Mouse (Mus musculus) bone marrow macrophage, adult 2 months (primary cell): ENCODE measurements around the gene Tcaim. TPM values are rescaled to one million over a fixed set of nuclear protein-coding genes. Genes with fewer than 3 reads are reported as not detected.
A peak's percentile ranks its signal among the peaks of the same experiment; 100 is the strongest.

Experiments
- H3K27ac ChIP-seq: 2 replicates; pipeline ENCODE4 v1.5.1; 2012; ENCODE audit warnings: low read depth, low read length; ENCODE audit not compliant: insufficient read depth
- H3K4me1 ChIP-seq: 2 replicates; pipeline ENCODE4 v1.6.1; 2012; ENCODE audit warnings: low read length; ENCODE audit not compliant: control insufficient read depth, insufficient read depth
- H3K4me3 ChIP-seq: 2 replicates; pipeline ENCODE4 v1.5.1; 2012; ENCODE audit warnings: mild to moderate bottlenecking, low read length, moderate library complexity; ENCODE audit not compliant: insufficient read depth
- CTCF ChIP-seq: IDR thresholded peaks from 2 replicates; pipeline ENCODE4 v1.5.1; 2012; ENCODE audit warnings: low read depth, mild to moderate bottlenecking, low read length, moderate library complexity
- POLR2A ChIP-seq: IDR thresholded peaks from 2 replicates; pipeline ENCODE4 v1.6.1; 2012; ENCODE audit warnings: mild to moderate bottlenecking, low read depth, low read length, borderline replicate concordance
- polyA plus RNA-seq: library from polyadenylated mRNA; stranded (reverse); fragments of >200 nt; gene quantifications from 2 replicates; pipeline ENCODE4 v1.2.4, GENCODE M21; 2012; ENCODE audit not compliant: missing spikeins, insufficient read depth, insufficient read length

Tcaim gene
- polyA plus RNA-seq = 3.2 and 3.3 TPM in 2 replicates

DNA sequence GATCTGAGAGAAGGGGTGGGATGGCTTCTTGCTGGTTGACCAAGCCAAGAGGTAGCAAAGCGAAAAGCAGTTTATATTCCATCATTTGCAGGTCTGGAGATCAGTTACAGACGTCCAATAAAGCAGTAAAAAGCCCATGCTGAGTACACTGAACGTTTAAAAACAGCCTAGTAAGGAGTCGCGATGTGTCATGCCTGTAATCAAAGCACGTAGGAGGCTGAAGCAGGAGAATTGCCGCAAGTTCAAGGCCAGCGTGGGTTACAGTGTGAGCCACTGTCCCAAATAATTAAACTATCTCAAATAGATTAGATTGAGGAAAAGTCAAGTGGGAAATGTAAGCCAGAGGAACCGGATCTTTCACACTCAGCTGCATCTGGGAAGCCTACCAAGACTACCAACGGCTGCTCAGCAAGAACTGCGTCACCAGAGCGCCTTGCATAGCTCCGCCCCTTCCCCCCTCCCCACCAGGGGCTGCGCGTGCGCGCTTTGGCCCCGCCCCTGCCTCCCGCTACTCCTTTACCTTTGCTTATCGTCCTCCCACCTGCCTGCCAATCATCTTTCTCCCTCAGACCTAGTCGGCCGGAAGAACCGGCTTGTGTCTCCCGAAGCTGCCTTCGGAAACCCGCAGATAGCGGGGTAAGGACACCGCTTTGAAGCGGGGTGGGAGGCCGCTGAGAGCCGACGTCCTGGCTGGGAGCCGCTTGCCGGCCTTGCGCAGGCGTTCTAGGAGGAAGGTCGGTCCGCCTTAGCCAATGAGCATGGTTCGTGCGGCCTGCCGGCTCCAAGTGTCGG is at the start of gene Tcaim:
Tcaim (plus strand) TSS at position 487 of the 792 bp plus-strand sequence.
- H3K27ac ChIP-seq = peak within 1 kb of the TSS; percentile 75
- H3K4me3 ChIP-seq = peak within 1 kb of the TSS; percentile 84
- TF ChIP-seq POLR2A (peak; percentile 42; the same call in 1 of the 2 replicates), CTCF (no peak)
- H3K4me1 ChIP-seq = peaks cover 8% of the 10 kb centered on the region; the same call in 1 of the 2 replicates

- no peak for TF ChIP-seq CTCF
- no peak for TF ChIP-seq POLR2A
Observed at GRCm38 (mm10) chr9:122757614-122758013, 47.7 kb upstream of the Tcaim start.

DNA sequence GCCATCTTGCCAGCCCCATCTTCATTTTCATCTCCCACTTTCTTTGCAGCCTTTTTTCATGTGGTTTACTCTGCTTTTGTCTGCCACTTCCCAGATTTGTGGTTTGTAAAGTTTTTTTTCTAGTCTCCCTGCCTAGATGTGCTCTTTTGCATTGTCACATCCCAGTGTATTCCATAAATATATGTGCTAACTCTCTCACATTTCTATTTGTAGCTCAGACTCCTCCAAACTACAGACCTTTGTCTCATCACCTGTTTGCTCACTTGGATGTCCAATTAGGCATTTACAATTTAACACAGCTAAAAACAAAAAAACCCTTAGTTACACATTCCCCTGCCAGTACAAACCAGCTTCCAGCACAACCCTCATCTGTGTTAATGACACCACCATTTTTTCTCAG is 45.2 kb upstream of the Tcaim start:
- no peak for TF ChIP-seq CTCF
- no peak for TF ChIP-seq POLR2A
- Histone ChIP-seq H3K4me3 (no peak overlapping the region), H3K4me1 (no peaks in the 10 kb centered on the region), H3K27ac (no peak overlapping the region)

More at GRCm38 (mm10) chr9:122757614-122758013, 47.7 kb upstream of the Tcaim start:
- H3K4me3 ChIP-seq = no peak overlapping the region
- H3K27ac ChIP-seq = no peak overlapping the region
- no peaks in the 10 kb centered on the region for H3K4me1 ChIP-seq

GRCm38 (mm10) chr9:122785231-122785630 is 20.1 kb upstream of the Tcaim start:
- H3K4me3 ChIP-seq = no peak overlapping the region
- TF ChIP-seq POLR2A (no peak), CTCF (no peak)
- 0 out of 2 replicates have a peak overlapping the region, but pooled peaks have one; percentile 3 for H3K27ac ChIP-seq
- peaks cover 9% of the 10 kb centered on the region for H3K4me1 ChIP-seq

- peaks cover 9% of the 10 kb centered on the region for H3K4me1 ChIP-seq
Observed at GRCm38 (mm10) chr9:122786534-122786933, 18.8 kb upstream of the Tcaim start.

DNA sequence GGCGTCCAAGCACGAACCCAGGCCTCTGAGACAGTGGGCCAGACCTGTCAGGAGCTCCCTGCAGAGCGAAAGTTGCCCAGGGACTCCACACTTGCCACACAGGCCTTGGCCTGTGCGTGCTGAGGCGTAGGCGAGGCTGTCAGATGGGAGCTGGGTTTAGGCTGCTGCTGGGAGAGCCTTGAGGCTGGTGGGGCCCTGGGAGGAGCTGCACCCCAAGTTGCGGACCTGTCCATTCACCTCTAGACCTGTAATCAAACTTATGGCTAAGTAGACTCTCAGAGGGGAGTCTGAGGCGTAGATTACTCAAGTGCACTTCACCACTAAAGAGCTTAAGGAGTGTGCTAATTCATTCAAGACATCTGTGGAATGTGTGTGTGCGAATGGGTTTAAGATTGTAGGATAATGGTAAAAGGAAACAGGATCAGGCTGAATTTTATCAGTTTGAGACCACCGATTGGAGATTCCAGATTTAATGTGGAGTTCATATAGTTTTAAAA is 554 bp downstream of the Tcaim start:
- Histone ChIP-seq H3K4me3 (peak overlapping the region; percentile 84), H3K4me1 (peaks cover 8% of the 10 kb centered on the region; the same call in 1 of the 2 replicates), H3K27ac (0 out of 2 replicates have a peak overlapping the region, but pooled peaks have one; percentile 9)
- TF ChIP-seq CTCF = no peak
- no peak for TF ChIP-seq POLR2A

More at GRCm38 (mm10) chr9:122786534-122786933, 18.8 kb upstream of the Tcaim start:
- Histone ChIP-seq H3K4me3 (no peak overlapping the region), H3K27ac (no peak overlapping the region)
- no peak for TF ChIP-seq CTCF
- TF ChIP-seq POLR2A = no peak

- peaks cover 8% of the 10 kb centered on the region; the same call in 1 of the 2 replicates for H3K4me1 ChIP-seq
- H3K27ac ChIP-seq = no peak overlapping the region
- TF ChIP-seq POLR2A (no peak), CTCF (no peak)
- no peak overlapping the region for H3K4me3 ChIP-seq
Observed at GRCm38 (mm10) chr9:122807186-122807585, 1.8 kb downstream of the Tcaim start.

- TF ChIP-seq CTCF (no peak), POLR2A (no peak)
- Histone ChIP-seq H3K4me1 (peaks cover 4% of the 10 kb centered on the region; the same call in 1 of the 2 replicates), H3K27ac (no peak overlapping the region)
Observed at GRCm38 (mm10) chr9:122810212-122810611, 4.9 kb downstream of the Tcaim start.

GRCm38 (mm10) chr9:122812386-122812785 is 7.0 kb downstream of the Tcaim start:
- TF ChIP-seq CTCF = no peak
- TF ChIP-seq POLR2A = no peak
- no peak overlapping the region for H3K4me3 ChIP-seq
- no peaks in the 10 kb centered on the region for H3K4me1 ChIP-seq
- no peak overlapping the region for H3K27ac ChIP-seq

More at GRCm38 (mm10) chr9:122810212-122810611, 4.9 kb downstream of the Tcaim start:
- no peak overlapping the region for H3K4me3 ChIP-seq

- no peaks in the 10 kb centered on the region for H3K4me1 ChIP-seq
- TF ChIP-seq POLR2A (no peak), CTCF (no peak)
- H3K27ac ChIP-seq = no peak overlapping the region
- no peak overlapping the region for H3K4me3 ChIP-seq
Observed at GRCm38 (mm10) chr9:122814775-122815174, 9.4 kb downstream of the Tcaim start.
